Mouse (Mus musculus) liver, adult 2 months (tissue): ENCODE measurements around the gene Dct. TPM values are rescaled to one million over a fixed set of nuclear protein-coding genes. Genes with fewer than 3 reads are reported as not detected.

Source experiments
- DNase-seq: peaks from one replicate; pipeline ENCODE4 v3.0.0-alpha.2; 2011; ENCODE audit warnings: low read depth, low spot score; ENCODE audit errors: extremely low read depth
- H3K27ac ChIP-seq: fragments of 200-500 bp; replicated peaks from 2 replicates; pipeline ENCODE4 v1.5.1; 2012; ENCODE audit warnings: low read depth, mild to moderate bottlenecking, control low read depth, inconsistent platforms, low read length; ENCODE audit not compliant: insufficient read depth
- H3K27me3 ChIP-seq: fragments of 200-500 bp; 2 replicates; pipeline ENCODE4 v1.6.1; 2012; ENCODE audit warnings: mild to moderate bottlenecking, moderate library complexity, low read length, inconsistent platforms; ENCODE audit not compliant: control insufficient read depth, insufficient read depth
- H3K36me3 ChIP-seq: fragments of 200-500 bp; 2 replicates; pipeline ENCODE4 v1.6.1; 2012; ENCODE audit warnings: low read length, inconsistent platforms; ENCODE audit not compliant: control insufficient read depth, insufficient read depth
- H3K4me1 ChIP-seq: fragments of 200-500 bp; 2 replicates; pipeline ENCODE4 v1.6.1; 2011; ENCODE audit warnings: low read length; ENCODE audit not compliant: control insufficient read depth, insufficient read depth
- H3K4me3 ChIP-seq: fragments of 200-500 bp; 2 replicates; pipeline ENCODE4 v1.5.1; 2011; ENCODE audit warnings: low read depth, mild to moderate bottlenecking, control low read depth, low read length, moderate library complexity; ENCODE audit not compliant: insufficient read depth
- H3K79me2 ChIP-seq: fragments of 200-500 bp; 2 replicates; pipeline ENCODE4 v1.6.1; 2012; ENCODE audit warnings: inconsistent platforms, mild to moderate bottlenecking, low read length, moderate library complexity; ENCODE audit not compliant: control insufficient read depth, insufficient read depth
- H3K9ac ChIP-seq: fragments of 200-500 bp; 2 replicates; pipeline ENCODE4 v1.6.1; 2012; ENCODE audit warnings: low read depth, mild to moderate bottlenecking, control low read depth, inconsistent platforms, low read length
- CTCF ChIP-seq: fragments of 200-500 bp; IDR thresholded peaks from 2 replicates; pipeline ENCODE4 v1.5.1; 2011; ENCODE audit warnings: low read depth, low read length, control low read depth
- POLR2A ChIP-seq: fragments of 200-500 bp; IDR thresholded peaks from 2 replicates; pipeline ENCODE4 v1.6.1; 2011; ENCODE audit warnings: low read length, control low read depth; ENCODE audit not compliant: insufficient read depth; ENCODE audit errors: extremely low read depth
- WGBS: fragments of 180-500 bp; shearing (Covaris S2); methylation state at CpG from one replicate; pipeline ENCODE4 v1.1.7; 2018; 5-methylcytosine and 5-hydroxymethylcytosine counted together
- polyA plus RNA-seq: library from polyadenylated mRNA; depleted of rRNA; stranded (reverse); fragments of >200 nt; gene quantifications from 2 replicates; pipeline ENCODE4 v1.2.3, GENCODE M21; 2012
- total RNA-seq: library from RNA; depleted of rRNA; stranded (reverse); fragments of >200 nt; gene quantifications from 2 replicates; pipeline ENCODE4 v1.2.3, GENCODE M21; 2014

Dct gene
- total and polyA plus RNA-seq, 2 experiments = 3.1 to 8.7 TPM

GRCm38 (mm10) chr14:118005697-118006096 is 46.3 kb downstream of the Dct start:
- Histone ChIP-seq H3K4me1 (peaks cover 5% of the 10 kb centered on the region), H3K27ac (no peak overlapping the region), H3K4me3 (no peak overlapping the region), H3K79me2 (no peaks in the 10 kb centered on the region), H3K36me3 (no peaks in the 10 kb centered on the region), H3K9ac (no peak overlapping the region), H3K27me3 (no peaks in the 10 kb centered on the region)
- WGBS = 11% methylated on average over 5 of the region's 5 CpGs
- peak; percentile 54 for DNase-seq
- TF ChIP-seq POLR2A (no peak), CTCF (peak; percentile 38)

DNA sequence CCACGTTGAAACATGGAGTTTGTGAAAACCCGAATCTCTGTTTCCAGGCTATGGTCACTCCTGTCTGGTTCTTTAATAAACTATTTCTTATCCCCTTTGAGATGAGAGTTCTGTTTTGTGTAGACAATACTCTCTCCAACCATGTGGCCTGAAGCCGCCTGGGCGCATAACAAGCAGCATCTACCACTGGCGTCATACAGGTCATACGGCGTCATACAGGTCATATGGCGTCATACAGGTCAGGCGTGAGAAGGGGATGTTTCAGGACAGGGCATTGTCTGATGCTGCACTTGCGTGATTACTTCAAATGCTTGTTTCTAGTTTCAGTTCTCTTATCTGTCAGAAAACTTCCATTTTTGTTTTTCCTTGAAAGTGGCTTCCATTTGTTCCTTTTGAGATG is 47.6 kb downstream of the Dct start:
- TF ChIP-seq CTCF (no peak), POLR2A (no peak)
- H3K27ac ChIP-seq = no peak overlapping the region
- H3K4me1 ChIP-seq = peaks cover 5% of the 10 kb centered on the region
- H3K79me2 ChIP-seq = no peaks in the 10 kb centered on the region
- no peak overlapping the region for H3K4me3 ChIP-seq
- DNase-seq = no peak
- H3K27me3 ChIP-seq = no peaks in the 10 kb centered on the region
- 83% methylated on average over 10 of the region's 10 CpGs for WGBS
- no peak overlapping the region for H3K9ac ChIP-seq
- H3K36me3 ChIP-seq = no peaks in the 10 kb centered on the region

DNA sequence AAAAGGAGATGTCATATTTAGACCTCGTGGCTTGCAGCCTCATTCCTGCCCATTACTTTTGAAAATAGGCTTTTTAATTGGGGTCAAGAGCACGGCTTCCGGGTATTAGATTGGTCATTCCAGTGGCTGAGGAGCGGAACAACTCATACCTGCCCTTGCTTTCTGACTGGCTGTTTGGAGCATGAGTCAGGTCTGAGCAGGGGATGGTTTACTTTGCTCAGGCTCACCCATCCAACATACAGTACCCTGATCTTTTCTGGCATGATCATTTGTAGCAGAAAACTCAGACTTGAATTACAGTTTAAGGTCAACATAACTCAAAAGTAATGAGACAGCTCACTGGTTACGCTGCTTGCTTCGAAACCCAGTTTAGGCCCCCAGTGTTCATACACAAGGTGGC is 58.2 kb downstream of the Dct start:
- Histone ChIP-seq H3K4me1 (no peaks in the 10 kb centered on the region), H3K9ac (no peak overlapping the region), H3K27ac (no peak overlapping the region), H3K79me2 (no peaks in the 10 kb centered on the region), H3K4me3 (no peak overlapping the region), H3K36me3 (no peaks in the 10 kb centered on the region), H3K27me3 (no peaks in the 10 kb centered on the region)
- DNase-seq = no peak
- 83% methylated on average over 6 of the region's 6 CpGs for WGBS
- TF ChIP-seq POLR2A (no peak), CTCF (no peak)

DNA sequence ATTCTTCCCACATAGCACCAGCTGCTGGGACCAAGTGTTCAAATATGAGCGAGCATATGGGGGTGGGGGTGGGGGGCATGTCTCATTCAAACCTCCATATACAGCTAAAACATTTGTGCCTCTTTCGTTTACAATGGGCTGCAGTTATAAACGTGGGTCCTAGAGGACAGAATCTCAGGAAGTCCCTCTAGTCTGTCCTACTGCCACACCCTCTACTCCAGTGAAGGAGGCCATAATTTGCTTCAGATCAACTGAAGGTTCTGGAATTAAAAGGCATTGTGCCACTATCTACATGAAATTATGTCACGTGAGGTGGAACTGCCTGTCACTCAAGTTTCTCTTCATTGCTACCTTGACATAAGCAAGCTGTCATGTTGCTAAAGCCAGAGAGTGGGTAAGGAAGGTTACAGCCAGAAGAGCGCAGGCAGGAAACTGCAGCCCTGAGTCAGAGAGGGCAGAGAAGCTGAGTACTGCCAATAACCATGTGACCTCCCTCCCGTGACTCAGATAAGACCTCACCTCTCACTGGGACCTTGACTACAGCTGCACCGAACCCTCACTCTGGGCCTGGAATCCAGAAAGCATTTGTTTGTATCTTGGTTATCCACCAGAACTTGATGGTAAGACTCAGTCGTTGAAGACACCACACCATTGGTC is 59.3 kb downstream of the Dct start:
- DNase-seq = no peak
- H3K4me3 ChIP-seq = no peak overlapping the region
- no peak overlapping the region for H3K9ac ChIP-seq
- H3K4me1 ChIP-seq = no peaks in the 10 kb centered on the region
- TF ChIP-seq POLR2A (no peak), CTCF (no peak)
- H3K27me3 ChIP-seq = no peaks in the 10 kb centered on the region
- H3K36me3 ChIP-seq = no peaks in the 10 kb centered on the region
- no peaks in the 10 kb centered on the region for H3K79me2 ChIP-seq
- no peak overlapping the region for H3K27ac ChIP-seq
- WGBS = 67% methylated on average over 8 of the region's 8 CpGs

GRCm38 (mm10) chr14:117990203-117990602 is 61.8 kb downstream of the Dct start:
- Histone ChIP-seq H3K4me1 (no peaks in the 10 kb centered on the region), H3K9ac (no peak overlapping the region), H3K36me3 (no peaks in the 10 kb centered on the region), H3K27ac (no peak overlapping the region), H3K4me3 (no peak overlapping the region), H3K27me3 (no peaks in the 10 kb centered on the region), H3K79me2 (no peaks in the 10 kb centered on the region)
- TF ChIP-seq POLR2A = no peak
- no peak for TF ChIP-seq CTCF
- no peak for DNase-seq
- 66% methylated on average over 8 of the region's 8 CpGs for WGBS

GRCm38 (mm10) chr14:117988444-117988843 is 63.6 kb downstream of the Dct start:
- DNase-seq = no peak
- no peak overlapping the region for H3K27ac ChIP-seq
- TF ChIP-seq CTCF (no peak), POLR2A (no peak)
- 86% methylated on average over 10 of the region's 10 CpGs for WGBS
- H3K4me1 ChIP-seq = no peaks in the 10 kb centered on the region
- H3K27me3 ChIP-seq = no peaks in the 10 kb centered on the region
- no peaks in the 10 kb centered on the region for H3K36me3 ChIP-seq
- H3K4me3 ChIP-seq = no peak overlapping the region
- no peak overlapping the region for H3K9ac ChIP-seq
- H3K79me2 ChIP-seq = no peaks in the 10 kb centered on the region
